Mouse (Mus musculus): ENCODE data around the gene Cer1. TPM values are rescaled to one million over a fixed set of nuclear protein-coding genes. Genes with fewer than 3 reads are reported as not detected.

Gene Cer1
- not detected for polyA plus RNA-seq (2015; fragmentation: Illumina TruSeq; extraction: RNeasy Lipid Tissue Mini Kit (QIAGEN cat#74804); ENCODE audit: insufficient read depth, low replicate concordance)

DNA sequence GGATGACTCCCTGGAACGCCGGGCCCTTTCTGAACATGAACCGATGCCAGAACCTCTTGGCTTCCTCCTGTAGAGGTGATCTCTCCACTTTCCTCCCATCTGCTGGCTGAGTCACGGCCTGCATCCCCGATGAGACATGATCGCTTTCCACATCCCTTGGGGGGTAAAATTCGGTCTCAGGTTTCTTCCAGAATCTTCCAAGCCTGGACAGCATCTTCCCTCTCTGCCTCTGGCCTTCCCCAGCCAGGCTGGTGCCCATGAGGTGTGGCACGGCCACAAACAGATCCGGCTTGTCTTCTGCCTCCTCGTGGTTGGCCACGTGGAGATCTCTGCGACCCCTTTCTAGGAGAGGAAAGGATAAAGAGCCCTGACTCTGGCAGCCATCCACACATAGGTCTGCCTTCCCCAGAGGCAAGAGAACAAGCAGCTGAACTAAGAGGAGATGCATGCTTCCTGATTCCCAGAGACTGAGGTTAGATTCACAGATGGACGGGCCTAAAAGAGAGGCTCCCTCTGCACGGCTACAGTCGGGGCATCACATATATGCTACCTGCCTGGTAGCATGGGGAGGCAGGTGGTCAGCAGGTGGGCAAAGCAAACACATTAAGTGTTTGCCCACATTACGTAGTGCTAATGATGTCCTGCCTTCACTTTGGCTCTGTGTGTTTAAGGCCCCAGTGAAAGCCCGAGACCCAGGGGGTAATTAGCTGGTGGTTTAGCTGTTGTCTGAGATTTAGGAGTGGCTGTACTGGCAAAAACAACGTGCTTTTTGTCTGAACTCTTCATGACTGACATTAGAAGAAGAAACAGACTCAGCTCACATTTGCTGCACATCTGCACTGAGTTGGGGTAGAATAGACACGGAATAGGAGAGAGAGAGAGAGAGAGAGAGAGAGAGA lies at the start of gene Cer1:
Gene Cer1 (minus strand): TSS at position 513 of the 899 bp plus-strand sequence.

DNA sequence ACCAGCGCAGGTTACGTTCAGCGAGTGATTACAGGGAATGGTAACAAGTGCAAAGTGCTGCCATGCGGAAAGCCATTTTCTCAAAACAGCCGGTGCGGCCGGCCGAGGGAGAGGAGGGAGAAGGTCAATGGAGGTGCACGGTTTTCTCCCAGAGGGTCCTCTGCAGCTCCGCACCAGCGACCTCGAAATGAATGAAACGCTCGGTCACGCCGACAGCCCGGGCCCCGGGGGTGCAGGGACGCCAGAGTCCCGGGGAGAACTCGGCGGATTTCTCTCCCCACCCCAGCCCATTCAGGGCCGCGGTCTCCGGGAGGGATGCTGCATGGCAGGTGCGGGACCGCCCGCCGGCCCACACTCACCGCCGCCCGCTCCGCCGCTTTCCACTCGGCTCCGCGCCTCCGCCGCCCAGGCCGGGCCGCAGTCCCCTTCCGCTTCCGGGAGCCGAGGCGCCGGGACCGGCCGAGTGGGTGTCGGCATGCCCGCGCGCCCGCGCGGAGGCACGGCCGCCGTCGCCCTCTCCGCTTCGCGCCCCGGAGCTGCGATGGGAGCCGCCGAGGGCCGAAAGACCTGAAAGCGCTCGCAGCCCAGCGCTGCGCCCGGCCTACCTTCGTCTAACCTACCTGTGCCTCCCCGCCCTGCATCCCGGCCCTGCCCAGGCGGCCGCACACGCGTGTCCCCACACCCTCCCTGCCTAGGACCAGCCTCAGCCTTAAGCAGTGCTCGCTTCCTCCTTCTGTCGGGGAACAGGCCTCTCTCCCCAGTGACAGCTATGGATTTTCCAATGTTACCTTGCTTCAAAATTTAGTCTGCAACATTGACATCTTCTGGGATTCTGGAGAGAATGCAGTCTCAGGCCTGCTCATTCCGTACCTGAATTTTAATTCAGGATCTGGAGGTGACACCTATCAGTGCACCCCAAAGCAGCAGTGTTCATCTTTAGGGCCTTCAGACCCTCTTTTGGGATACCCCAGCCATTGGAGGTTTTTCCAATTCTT lies 25.5 kb downstream of the Cer1 start, which contains the start of gene Zdhhc21:
Gene Zdhhc21 (minus strand): TSS at position 828 of the 995 bp plus-strand sequence.

Other genes starting within 250 kb of the Cer1 start
- gene Nfib, start 179.4 kb downstream of the Cer1 start, polyA plus RNA-seq (2015; fragmentation: Illumina TruSeq; extraction: RNeasy Lipid Tissue Mini Kit (QIAGEN cat#74804); ENCODE audit: insufficient read depth, low replicate concordance) = 8.8 TPM
- 13.8 TPM for gene Zdhhc21, start 25.2 kb downstream of the Cer1 start, polyA plus RNA-seq (2015; fragmentation: Illumina TruSeq; extraction: RNeasy Lipid Tissue Mini Kit (QIAGEN cat#74804); ENCODE audit: insufficient read depth, low replicate concordance)
- gene Frem1, start 167.2 kb upstream of the Cer1 start, polyA plus RNA-seq (2015; fragmentation: Illumina TruSeq; extraction: RNeasy Lipid Tissue Mini Kit (QIAGEN cat#74804); ENCODE audit: insufficient read depth, low replicate concordance) = 3.4 TPM

All from spleen, adult 10 weeks (tissue).